Mouse (Mus musculus): ENCODE measurements around the gene Yy1.
"Not testable (repeated sequence)": the region's sequence is repeated elsewhere in the genome, so short reads cannot be mapped to it uniquely, and the experiment has no call there.

Gene Yy1

DNA sequence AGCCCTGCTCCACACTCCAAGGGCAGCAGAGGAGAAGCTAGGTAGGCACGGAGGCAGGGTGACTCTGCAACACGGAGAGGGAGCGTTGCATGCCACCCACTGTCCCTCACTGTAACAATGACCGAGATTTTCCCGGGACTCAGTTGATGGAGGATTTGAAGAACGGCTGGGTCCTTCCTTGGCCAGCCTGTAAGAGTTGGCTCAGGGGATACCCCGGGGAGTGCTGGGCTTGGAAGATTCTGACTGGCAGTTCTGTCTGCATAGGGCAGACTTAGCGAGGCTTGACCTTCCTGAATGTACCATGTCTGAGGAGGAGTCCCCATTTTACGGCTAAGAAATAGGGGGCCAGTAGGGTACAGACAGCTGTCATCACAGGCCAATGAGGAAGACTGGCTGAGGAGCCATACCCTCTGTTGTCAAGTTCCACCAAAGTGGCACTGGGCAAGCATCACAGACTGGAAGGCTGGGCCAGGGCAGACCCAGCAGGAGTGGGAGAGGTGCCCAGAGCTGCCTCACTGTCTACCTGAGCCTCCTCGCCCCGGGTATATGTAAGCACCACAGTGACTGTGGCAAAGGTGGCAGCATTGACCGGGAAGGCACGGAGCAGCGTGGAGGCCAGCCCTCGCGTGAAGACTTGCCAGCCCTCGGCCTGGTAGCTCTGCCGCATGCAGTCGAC, 33.6 kb downstream of the Yy1 start:
- no peak for DNase-seq (ENCODE audit: low read depth)

DNA sequence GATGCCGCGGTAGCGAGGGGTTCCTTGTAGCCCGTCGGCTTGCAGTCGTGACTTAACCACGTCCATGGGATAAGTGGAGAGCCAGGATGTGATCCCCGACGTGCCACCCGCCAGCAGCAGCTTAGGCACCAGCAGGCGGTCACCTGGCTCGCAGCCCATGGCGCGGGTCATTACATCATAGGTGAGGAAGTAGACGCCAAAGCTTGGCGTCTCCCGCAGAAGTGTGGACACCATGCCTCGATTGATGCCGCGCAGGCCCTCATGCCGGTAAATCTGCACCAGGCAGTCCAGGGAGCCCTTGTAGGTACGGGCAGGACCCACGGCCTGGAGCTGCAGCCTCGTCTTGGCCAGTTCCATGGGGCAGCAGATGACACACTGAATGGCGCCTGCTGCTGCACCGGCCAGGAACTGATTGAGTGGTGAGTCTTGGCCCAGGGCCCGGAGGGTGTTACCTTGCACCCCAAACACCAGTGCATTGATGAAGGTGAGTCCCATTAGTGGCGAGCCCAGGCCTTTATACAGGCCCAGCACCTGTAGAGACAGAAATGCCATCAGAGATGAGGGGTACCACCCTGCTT, 34.3 kb downstream of the Yy1 start:
- no peak for DNase-seq (ENCODE audit: low read depth)

DNA sequence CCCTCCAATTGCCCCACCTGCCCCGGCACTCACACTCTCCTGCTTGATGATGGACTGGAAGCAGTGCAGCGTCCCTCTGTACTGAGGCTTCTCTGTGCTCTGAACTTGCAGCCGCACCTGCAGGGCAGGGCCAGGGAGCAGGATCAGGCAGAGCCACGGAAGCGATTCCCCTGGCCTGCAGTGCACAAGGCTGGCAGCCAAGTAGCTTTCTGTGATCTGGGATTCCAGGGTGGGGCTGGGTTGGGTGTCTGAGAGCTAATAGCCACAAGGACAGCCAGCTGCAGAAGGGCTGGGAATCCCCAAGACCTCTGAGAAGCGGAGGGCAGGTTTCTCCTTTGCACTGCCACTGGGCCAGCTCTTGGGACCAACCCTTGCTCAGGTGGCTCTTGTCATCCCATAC, 34.9 kb downstream of the Yy1 start:
- no peak for DNase-seq (ENCODE audit: low read depth)

DNA sequence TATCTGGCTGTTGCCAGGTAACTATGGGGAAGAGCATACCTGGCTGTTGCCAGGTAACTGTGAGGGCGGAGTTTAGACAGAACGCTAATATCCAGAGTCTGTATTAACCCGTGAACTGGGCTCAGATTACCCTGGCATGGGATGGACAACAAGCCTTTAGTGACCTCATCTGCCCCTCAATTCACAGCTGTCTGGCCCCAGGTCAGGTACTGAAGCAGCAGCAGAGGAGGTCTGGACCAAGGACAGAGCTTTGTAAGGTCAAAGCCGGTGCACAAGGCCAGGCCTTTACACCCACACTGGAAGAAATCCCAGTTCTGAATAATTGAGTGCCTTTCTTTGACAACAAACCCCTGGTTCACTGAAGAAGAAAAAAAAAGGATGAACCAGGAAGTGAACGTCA, 36.9 kb downstream of the Yy1 start:
- no peak for DNase-seq (ENCODE audit: low read depth)

DNA sequence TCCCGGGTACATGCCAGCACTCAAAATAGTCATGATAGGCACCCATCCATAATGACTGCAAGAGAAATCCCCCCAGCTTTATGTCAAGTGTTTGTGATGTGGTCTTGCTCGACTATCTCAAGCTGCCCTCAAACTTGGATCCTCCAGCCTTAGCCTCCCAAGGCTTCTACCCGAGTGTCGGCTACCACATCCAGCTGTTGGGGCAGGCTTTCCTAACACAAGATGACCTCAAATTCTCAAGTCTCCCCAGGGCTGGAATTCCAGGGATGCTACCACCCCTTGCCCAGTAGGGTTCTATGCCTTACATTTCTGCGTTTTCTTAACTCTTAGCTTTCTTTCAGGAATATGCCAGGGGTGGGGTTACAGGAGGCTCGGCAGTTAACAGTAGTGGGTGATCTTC, 37.6 kb downstream of the Yy1 start:
- DNase-seq (ENCODE audit: low read depth) = no peak

DNA sequence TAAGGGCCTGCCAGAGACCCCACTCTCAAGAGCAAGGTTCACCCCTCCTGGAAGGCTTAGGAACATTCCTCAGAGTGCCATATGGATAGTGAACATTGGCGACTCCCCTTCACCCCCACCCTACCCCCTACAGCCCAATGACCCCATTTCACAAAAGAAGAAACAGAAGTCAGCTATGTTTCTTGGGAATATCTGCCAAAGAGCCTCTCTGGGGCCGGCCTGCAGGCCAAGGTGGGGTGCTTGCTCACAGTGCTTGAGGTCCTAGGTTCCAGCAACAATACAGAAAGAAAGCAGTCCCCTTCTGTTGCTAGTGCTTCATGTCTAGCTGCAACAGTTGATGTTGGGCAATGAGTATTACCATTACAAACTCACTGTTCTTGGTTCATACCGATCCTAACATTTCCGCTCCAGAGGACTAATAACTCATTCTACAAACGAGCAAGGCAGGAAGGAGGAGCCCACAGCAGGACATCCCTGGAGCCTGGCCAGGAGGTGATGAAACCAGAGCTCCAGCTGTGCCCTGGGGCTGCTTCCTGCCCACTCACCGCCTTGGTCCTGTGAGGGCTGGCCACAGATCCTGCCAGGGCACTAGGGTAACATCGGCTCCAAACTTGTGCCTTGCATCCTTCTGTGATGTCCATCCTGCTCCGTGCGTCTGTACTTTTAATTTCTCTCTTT, 39.3 kb downstream of the Yy1 start:
- no peak for DNase-seq (ENCODE audit: low read depth)

DNA sequence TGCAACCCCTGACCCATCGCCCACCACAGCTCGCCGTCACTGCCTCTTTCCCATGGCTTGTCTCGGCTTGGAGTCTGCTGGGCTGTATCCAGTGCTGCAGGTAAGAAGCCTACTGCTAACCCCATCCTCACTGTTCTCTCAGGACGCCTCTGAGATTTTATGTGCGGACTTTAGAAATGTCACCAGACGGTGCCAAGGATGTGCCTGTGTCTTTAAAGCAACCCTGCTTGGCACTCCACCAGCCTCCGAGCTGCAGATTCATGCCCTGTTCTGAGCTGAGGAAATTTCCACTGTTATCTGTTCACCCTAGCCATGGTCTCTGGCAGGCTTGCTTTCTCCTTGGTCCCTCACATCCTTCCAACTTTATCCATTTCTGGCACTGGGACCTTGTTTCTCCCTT, 40.1 kb downstream of the Yy1 start:
- no peak for DNase-seq (ENCODE audit: low read depth)

DNA sequence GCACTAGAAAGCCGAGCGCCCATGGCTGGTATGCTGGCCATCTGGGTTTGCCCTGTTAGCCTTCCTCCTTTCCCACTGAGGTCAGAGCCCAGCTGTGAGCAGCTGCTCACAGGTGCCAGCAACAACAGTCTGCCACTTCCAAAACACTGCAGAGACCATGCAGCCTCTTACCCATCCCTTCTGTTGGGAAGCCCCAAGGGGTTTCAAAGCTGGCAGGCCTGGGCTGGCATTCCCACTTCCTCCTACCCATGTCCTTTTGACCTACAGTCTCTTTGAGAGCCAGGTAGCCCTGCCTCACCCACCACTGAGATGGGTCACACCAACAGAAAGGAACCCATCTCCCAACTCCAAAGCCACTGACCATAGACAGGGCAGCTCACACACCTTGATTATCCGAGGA, 40.6 kb downstream of the Yy1 start:
- DNase-seq (ENCODE audit: low read depth) = no peak

DNA sequence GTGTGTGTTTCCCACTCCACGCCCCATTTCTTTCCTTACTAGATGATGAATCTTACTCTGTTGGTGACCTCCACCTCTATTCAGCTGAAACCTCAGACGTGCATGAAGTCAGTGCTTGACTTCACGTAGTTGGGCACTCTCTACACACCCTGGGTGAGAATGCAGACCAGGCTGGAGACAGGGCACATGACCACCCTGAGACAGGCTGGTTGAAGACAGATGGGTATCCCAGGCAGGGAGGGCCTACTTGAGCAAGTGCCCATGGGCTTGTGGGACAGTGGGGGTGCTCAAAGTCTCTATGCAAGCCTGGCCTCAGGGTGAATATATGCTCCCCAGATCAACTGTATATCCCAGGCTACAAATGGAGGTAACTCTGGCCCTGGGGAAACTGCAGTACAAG, 41.6 kb downstream of the Yy1 start:
- no peak for DNase-seq (ENCODE audit: low read depth)

DNA sequence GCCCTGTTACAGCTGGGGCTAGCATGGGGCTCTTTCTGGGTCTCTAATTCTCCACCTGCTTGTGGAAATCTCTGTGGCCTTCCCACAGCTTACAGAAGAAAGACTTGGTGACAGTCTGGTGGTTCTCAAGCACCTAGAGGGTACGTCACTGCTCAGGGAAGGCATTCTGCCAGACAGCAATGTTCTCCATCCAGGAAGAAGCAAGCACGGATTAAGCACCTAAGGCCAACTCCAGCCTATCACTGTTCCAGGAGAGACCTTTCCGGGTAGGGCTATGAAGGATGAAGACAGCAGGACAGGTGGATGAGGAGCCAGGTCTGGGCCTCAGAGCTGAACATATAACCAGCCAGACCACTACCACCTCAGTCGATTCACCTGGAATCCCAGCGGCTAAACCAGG, 42.0 kb downstream of the Yy1 start:
- no peak for DNase-seq (ENCODE audit: low read depth)

DNA sequence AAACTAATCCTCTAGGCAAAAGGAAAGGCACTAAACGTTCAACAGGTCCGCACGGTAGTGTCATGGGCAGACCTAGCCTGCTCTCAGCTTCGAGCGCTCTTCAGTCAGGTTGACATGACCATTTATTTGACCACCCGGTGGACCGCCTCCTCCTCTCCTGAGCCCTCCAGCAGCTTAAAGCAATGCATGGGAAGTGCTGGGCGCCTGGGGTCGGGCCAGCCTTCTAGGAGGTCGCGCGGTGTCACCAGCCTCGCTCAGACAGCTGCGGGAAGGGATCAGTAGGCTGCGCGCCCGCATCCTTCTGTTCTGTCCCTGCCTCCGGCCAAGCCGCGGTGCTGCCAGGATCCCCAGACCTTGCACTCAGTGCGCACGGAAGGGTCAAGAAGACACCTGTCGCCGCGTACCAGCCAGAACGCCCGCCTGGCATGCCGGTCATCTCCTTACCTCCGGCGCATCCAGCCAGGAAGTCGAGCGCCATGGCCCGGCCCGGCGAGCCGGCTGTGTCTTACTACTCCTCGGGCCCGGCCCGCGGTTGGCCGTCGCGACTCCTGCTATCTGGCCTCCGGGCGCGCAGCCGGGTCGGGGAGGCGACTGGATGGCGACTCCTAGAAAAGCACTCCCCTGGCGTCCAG, 42.6 kb downstream of the Yy1 start:
- DNase-seq (ENCODE audit: low read depth) = no peak

DNA sequence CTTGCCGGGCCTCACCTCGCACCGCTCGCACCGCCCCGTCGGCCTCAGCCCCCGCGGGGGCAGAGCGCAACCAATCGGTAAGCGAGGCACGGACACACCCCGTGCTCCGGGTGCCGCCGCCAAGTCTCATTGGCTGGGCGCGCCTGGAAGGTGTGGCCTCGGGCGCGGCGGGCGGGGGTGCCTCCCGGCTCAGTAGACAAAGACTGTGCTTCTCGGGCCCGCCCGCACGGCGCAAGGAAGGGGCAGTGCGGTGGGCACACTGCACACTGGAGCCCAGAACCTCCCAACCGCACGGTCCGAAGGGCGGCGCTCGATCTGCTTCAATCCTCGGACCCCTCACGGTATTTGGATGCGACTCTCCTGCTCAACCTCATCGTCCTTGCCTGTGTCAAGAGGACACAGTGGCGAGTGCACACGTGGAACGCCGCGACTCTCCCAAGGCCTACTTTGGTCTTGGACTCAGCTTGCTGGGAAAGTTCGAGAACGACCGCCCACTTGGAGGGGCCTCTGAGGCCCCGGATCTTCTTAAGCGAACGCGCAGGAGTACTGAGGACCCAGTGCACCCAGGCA, 43.2 kb downstream of the Yy1 start, which contains the start of the genes Slc25a29 and Slc25a47:
Gene Slc25a29, minus strand, starts transcription at position 44 of the 570 bp plus-strand sequence.
Gene Slc25a47, plus strand, starts transcription at position 207 of the 570 bp plus-strand sequence.
- DNase-seq (ENCODE audit: low read depth) = peak; percentile 93

DNA sequence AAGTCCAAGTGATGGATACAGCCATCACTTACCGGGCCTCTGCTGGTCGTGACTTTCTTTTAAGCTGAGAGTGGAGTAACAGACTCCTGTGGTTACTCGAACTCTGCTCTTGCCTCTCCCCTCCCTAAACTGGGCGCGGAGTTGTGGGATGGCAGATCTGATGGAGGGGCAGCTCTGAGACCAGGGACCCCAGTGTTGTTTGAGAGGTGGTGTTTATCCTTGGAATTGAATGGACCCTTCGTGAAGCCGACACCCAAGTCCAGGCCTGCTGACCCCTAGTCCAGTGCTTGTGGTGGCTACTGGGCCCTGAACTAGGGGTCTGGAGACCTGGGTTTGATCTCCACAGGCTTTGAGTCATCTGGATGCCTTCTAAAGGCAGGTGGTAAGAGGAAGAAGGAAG, 43.9 kb downstream of the Yy1 start:
- DNase-seq (ENCODE audit: low read depth) = peak; percentile 24

DNA sequence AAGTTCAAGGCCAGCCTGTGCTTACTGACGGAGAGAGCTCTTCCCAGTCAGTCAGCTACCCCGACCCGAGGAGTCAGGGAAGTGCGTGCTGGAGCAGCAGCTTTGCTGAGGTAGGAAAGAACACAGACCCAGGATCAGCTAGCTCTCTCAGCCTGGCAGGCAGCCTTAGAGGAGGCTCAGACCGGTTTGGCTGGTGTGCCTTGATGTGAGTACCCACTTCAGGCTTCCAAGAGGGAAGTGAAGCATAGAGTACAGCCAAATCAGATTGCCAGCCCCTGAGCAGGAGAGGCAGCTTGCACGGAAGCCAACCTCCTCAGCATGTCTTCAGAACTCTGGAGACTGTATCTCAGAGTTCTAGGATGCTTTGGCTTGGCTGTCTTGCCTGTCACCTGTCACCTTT, 48.4 kb downstream of the Yy1 start:
- DNase-seq (ENCODE audit: low read depth) = no peak

DNA sequence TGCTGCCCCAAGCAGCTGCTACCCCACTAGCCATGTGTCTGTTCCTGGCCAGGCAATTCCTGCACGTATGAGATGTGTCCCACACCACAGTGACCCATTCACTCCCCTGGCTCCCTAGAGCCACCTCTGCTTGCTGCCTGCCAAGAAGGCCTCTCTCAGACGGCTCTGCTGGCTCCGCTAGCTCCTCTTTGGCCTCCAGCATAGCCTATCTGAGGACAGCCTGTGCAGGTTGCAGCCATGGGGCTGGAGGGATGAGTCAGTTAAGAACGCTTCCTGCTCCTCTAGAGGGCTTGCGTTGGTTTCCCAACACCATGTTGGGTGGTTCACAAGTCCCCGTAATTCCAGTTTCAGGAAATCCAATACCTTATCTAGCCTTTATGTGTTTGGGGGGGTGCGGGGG, 49.9 kb downstream of the Yy1 start:
- DNase-seq (ENCODE audit: low read depth) = no peak

DNA sequence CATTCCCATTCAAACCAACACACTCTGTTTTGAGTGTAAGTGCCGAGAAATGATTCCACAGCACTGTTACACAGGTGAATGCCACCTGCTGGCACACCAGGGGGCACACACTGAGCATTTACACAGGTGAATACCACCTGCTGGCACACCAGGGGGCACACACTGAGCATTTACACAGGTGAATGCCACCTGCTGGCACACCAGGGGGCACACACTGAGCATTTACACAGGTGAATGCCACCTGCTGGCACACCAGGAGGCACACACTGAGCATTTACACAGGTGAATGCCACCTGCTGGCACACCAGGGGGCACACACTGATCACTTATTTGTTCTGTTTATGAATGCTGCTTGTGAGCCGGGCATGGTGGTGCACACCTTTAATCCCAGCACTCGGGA, 55.3 kb downstream of the Yy1 start:
- DNase-seq (ENCODE audit: low read depth) = not testable (repeated sequence)

DNA sequence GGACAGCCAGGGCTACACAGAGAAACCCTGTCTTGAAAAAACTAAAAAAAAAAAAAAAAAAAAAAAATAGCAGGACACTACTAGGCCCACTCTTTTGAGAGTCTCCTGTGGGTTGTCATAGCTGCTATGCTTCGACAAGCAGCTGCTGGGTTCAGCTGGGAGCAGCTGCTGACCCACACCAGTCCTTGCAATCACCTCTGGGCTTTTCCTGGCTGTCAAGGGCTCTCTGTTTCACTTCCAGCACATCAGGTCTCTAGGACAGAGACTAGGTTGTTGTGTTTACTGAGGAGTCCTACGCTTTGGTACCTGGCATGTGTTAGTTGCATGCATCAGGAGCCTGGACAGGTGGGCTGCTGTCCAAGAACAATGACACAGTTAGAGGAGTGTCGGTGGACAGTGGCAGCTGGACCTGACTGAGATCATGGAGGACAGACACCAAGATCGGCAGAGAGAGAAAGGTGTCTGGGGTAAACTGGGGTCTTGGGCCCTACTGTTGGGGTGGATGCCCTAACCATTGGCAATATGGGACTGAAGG, 56.8 kb downstream of the Yy1 start:
- DNase-seq (ENCODE audit: low read depth) = no peak

DNA sequence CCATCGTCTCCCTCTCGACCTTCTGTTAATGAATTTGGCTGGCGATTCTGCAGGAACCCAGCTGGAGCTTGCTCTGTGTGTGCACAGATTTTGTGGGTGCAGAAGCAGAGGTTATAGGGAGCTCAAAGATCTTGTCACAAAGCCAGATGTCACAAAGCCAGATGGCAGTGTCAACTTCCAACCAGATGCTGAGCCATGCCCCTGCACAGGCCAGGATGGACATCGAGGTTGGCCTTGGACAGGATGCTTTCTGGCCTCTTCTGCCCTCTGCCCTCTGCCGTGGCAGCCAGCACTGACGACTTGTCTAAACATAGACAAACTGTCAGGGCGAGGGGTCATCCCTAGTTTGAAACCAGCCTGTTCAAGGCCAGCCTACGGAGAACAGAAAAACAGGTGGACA, 57.4 kb downstream of the Yy1 start:
- DNase-seq (ENCODE audit: low read depth) = no peak

DNA sequence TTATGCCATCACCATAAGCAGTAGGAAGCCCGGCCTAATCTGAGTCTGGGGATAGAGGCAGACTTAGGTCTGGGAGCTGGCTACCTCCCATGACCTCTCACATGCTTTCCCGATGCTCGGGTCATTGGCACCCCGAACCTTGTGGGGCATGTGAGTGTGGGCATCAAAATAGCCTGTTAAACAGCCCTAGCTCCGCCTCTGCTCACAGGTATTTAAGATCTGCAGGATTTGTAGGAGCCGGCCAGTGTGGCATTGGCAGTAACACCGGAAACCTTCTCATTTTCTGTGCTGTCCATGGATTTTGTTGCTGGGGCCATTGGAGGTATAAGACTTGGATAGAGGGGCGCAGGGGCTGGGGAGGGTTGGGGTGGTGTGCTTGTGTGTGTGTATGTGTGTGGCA, 58.1 kb downstream of the Yy1 start:
- DNase-seq (ENCODE audit: low read depth) = no peak

DNA sequence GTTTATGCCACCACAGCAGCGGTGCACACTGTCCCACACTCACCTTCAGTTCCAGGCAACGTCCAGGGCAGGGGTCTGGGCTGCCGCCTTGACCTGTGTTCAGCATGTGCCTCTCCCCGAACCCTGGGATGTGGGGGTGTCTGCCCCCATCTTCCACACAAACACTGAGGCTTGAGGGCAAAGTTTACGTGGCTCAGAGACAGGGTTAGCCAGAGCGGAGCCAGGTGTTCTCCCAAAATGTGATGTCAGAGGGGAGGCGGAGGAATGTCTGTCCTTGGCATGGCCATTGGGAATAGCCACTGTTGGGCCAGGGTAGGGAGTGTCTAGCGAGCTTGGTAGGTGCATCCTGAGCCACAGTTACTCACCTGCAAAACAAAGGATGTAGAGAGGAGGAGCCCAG, 60.0 kb downstream of the Yy1 start:
- DNase-seq (ENCODE audit: low read depth) = no peak

DNA sequence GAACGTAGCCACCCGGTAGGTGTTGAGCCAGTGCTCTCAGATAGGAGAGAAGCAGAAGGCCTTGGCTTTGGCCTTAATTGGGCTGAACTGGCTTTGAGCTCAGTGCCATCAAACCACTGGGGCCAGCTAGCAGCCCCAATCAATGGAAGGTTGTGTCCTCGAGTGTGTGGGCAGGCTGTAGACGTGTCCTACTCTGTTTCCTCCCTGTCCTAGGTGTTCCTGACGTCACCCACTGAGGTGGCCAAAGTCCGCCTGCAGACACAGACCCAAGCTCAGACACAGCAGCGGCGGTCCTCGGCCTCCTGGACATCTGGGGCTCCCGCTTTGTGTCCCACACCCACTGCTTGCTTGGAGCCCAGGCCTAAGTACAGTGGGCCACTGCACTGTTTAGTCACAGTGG, 62.3 kb downstream of the Yy1 start:
- DNase-seq (ENCODE audit: low read depth) = no peak

DNA sequence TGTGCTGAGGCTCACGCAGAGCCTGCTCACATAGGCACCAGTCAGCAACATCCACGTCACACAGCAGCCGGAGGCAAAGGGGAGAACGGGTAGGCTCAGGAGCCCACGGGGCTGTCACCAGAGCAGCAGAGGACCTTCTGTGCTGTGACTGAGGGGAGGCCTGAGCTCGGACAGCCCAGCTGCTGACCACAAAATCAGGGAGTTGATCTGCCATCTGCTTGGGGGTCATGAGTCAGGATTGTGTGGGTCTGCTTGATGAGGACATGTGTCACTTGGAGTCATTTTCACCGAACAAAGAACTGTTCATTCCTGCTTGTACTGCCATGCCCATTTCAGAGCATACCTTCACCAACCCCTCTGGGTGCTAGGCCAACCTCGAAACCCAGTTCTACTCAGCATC, 63.4 kb downstream of the Yy1 start:
- no peak for DNase-seq (ENCODE audit: low read depth)

DNA sequence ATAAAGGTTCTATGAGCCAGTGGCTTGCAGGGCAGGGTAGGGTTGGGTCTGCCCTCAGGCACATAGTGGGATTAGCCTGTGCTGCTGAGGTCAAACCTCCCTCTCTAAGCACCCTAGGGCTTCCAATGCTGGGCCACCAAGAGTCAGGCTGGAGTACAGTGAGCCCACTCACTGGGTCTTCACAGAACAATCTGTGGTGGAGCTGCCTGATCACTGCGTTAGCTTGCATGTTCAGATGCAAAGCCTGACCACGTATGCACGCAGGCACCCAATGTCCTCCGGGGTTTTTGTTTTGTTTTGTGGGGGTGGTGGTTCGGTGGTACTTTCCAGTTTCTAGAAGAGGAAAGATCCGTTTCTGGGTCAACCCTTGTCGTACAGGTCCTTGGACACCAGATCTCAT, 64.3 kb downstream of the Yy1 start:
- no peak for DNase-seq (ENCODE audit: low read depth)
